Mouse (Mus musculus) thymus, postnatal 36 days (tissue): Measurements from ENCODE around the gene Styk1.
A peak's percentile ranks its signal among the peaks of the same experiment; 100 is the strongest.

Experiments
- DNase-seq, 2 experiments: peaks; one replicate each; pipeline ENCODE4 v3.0.0; 2022; ENCODE audit warnings: mixed read lengths in 2 of 2

Styk1 gene

DNA sequence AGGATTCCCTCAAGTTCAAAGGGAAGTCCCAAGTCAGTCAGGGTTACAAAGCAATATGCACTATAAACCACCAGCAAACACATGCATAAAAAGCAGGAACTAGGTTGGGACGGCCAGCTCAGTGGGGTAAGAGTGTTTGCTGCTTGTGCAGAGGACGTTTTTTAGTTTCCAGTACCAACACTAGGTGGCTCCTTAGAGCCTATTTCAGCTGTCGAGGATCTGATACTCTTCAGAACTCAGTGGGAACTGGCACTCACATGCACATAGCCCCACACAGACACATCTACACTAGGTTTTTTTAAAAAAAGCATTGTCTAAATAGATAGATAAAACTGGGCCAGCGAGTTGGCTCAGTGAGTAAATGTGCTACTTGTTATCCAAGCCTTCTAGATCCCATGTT is 13.7 kb upstream of the Styk1 start:
- no peak for DNase-seq

DNA sequence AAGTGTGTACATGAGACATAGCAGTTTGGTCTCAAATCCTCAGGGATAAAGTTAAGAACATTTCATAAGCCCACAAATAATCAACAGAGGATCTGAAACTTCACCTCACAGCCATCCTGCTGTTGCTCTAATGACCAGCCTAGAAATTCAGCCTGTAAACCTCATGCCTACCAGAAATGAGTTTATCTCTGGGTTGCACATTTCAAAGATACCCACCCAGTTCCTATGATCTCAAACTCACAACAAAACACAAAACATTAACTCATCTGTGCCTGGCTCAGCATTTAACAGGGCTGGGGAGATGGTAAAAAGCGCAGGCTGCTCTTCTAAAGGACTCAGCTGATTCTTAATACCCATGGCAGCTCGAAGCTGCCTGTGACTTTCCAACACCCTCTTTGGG is 11.0 kb upstream of the Styk1 start:
- DNase-seq, result no peak

DNA sequence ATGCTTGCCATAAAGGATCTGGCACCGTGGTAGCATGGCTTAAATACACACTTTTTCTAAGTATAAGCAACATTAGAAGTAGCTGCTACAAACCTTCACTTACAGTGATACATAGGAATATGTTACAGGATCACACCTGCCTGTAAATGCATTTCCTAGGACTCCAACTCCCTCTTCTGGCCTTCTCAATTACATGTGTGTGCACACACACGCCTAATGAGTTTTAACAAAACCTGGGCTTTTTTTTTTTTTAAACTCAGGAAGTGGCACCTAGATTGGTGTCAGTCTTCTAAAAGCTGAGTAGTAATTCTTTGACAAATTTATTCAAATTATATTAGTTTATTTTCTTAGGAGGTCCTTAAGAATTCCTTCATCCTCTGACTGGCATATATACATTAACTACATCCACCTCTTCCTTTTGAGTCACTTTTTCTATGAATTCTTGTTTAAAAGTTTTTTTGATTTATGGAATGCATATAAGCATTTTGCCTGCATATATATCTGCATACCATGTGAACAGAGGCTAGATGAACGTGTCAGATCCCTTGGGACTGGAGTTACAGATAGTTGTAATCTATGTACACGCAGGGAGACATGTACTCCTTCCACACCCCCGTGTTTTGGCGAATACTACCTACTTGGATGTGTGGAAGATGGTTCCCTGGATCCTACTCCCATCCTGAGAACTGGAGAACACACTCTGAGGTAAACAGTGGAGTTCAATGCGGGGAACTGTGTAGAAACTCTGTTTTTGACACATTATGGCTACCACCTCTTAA is 9.8 kb upstream of the Styk1 start:
- no peak for DNase-seq

DNA sequence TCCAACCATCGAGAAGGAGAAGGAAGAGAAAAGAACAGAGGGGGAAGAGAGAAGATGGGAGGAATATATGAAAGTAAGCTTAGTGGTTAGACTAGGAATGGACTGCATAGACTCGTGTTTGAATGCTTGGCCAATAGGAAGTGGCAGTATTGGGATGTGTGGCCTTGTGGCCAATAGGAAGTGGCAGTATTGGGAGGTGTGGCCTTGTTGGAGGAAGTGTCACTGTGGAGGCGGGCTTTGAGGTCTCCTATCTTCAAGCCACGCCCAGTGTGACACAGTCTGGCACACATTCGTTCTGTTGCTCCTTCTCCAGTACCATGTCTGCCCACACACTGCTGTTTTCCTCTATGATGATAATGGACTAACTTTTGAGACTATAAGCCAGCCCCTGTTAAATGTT is 7.3 kb upstream of the Styk1 start:
- DNase-seq, result no peak

DNA sequence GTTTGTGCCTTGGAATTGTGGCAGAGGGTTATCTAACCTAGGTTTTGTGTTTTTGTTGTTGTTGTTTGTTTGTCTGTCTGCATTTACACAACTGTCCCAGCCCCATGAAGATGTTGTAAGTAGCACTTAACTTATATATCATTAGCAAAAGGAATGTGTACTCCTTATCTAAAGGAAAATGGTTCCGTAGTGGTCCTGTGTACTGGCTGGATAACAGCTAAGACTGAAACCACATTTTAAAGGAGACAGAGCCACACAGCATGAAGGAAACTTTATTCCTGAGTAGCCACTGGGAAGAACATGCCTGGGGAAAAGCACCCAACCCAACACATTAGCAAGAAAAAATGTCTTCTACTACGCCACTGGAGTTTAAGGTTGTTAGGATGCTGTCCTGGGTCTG is 6.1 kb upstream of the Styk1 start:
- no peak for DNase-seq

DNA sequence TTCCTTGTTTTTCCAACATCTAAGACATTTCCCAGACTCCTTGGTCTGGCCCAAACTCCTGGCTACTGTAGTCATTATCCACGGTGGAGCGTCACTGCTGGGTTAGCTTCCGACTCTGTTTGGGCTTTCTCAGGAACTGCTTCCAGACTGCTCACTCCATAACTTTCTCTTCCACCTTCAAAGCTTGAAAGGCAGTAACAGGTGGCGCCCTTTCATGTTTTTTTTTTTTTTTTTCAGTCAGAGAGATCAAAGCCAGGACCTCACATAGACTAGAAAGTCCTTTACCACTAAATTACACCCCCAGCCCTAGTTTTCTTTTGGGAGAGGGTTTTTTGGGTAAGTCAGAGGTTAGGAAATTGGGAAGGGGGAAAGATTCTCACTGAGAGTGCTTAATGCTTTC is 1.5 kb upstream of the Styk1 start:
- no peak for DNase-seq

DNA sequence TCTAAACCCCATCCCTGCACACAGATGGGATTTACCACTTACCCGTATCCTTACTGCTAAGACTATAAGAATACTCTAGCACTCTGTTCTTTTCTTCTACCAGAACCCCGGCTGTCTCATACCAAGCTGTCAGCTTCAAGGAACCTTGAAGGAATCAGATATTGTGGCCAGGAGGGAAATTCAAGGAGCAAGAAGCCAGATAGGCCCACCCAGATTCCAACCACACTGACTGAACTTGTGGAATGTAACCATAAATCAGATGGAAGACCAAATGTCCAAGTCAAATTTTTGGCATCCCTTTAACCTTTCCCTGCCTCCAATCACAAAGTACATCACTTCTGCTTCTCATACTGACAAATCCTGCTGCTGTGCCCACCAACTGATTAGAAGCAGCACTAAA is 6.4 kb downstream of the Styk1 start:
- DNase-seq, result no peak

DNA sequence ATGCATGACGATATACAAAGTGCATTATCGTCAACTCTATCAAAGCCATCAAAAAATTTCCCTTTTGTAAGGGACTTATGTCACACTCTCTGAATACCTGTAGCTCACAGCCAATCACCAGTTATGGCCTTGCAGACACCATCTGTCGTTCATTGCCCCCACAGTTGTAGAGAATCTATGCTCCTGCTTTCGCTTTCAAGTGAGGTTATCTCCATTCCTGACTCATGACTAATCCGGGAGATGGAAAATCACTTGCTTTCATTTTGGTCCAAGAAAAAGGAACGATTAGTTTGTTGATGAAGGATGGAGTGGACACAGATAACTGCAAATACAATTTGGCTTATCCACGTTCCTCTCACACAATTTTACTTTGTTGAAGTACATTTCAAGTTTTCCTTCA is 9.1 kb downstream of the Styk1 start:
- no peak for DNase-seq

DNA sequence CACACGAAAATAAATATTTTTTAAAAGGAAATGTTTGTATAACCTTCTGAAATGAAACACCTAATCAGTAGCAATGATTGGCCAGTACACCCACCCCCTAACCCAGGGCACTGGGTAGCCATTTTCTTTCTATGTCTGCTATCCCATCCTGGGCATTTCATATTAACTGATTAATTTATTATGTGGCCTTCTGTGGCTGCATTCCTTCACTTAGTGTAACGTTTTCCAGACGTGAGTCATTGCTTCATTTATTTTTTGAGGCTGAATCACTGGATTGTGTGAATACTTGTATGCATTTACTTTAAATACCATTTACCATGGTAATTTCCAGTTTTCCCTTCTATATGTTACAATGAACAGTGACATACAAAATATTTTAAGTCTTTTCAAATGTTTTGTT is 13.3 kb downstream of the Styk1 start:
- no peak for DNase-seq

DNA sequence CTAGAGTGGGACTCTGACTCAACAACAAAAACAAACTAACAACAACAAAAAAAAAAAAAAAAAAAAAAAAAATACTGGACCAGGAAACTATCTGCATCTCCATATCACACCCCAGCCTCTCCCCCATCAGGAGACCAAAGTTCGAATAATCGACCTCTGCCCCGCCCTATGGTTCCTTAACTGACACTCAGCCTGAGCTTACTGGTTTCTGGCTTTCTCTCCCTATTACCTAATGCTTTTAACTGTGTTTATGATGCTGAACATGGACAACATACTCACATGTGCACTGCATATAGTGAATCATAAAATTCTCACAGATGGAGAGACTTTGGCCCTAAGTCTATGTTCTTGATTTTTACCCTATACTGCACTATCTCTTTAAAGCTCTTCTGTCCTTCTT is 14.1 kb downstream of the Styk1 start:
- no peak for DNase-seq

DNA sequence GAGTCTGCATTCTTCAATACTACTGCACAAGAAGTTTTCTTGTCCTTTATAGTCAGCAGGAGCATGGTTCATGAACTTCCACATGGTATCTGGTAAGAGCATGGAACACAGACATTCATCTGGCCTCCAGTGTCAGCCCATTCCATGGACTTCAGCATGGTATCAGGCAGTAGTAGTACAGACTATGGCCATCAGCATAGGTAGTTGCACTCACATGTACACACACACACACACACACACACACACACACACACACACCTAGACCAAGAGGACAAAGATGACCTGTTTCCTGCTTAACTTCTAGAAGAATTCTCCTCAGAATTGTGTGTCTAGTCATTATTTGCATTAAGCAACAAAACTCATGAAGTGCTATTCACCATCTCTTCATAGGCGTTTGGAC is 14.6 kb downstream of the Styk1 start:
- DNase-seq, result no peak

DNA sequence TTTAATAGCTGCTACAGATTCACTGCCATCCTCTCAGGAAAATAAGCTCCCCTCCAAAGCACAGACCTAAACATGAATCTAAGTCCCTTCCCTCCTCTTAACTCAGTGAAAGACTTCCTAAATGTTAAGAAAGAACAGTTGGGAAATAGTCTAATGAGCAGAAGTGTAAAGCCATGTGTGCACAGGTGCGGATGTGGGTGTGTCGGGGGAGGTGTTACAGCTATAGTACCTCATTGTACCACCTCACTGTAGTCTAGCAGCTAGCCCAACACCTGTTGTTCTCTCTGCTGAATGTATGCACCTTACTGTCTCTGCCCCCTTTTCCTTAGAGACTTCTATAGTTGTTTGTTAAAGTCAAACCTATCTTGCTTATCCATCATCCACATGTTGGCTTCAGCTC is 26.3 kb downstream of the Styk1 start:
- no peak for DNase-seq

DNA sequence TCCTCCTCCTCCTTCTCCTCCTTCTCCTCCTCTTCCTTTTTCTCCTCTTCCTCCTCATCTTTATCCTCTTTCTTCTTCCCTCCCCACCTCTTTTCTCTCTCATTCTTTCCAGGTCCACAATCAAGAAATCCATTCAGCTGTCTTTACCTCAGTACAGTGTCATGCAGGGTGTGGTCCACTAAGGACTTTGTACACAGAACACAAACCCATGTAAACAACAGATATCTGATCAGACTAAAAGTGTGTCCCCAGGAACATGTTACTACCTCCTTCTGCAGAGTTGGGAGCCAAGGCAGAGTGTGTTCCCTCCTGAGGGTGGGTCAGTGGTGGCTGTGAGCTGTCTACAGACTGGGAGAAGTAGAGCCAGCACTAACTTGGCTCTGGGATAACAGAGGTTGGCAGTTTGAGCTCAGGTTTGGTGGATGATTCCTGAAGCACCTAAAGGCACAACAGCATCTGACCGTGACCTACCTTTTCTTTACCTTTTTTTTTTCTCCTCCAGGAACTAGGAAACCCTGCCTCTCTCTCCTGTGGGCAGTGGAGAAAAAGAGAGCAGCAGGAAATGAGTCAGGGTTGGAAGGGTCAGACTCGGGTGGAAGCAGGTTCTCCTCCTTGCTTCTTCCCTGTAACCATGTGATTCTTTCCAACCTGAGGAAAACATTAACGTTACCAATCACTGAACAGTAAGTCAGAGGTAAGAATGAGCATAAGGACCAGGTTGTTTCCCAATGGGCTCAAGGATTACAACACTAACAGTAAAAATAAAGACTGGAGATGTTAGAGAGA is 31.4 kb downstream of the Styk1 start:
- no peak for DNase-seq

DNA sequence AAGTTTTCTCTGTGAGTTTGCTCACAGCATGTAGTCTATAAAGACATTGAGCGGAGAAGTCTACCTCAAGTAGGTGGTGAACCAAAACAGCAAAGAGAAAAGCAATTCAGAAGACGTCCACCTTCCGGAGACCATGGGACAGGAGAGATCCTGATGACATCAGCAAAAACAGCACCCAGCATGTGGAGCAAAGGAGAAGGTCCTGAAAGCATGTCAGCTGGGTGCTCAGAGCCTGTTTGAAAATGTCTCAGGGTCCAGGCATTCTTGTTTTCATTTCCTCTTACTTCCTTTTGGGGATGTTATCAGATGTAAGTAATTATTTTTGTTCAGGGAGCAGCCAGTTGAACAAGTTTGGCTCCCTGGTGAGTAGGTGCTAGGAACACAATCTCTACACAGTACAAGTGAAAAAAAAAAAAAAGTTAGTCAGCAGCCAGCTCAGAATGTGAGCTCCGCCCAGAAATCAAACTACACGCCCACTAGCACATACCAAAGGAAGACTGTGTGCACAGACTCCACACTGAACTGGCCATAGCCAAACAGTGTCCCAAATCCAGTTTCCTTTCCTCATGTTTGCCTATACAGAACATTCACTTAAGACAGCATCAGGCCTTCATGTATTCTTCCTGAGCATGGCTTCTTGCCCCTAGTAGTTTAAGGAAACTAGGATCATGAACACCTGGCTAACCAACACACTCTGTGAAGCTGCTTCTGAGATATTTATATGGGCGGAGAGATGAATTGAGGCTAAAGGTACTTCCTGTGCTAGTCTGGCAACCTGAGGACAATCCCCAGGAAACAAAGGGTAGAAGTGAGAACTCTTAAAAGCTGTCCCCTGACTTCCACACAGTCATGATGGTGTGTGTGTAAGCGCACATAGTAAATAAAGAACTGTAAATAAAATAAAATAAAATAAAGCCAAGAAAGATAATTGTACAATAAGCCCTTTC is 37.0 kb downstream of the Styk1 start:
- no peak for DNase-seq

DNA sequence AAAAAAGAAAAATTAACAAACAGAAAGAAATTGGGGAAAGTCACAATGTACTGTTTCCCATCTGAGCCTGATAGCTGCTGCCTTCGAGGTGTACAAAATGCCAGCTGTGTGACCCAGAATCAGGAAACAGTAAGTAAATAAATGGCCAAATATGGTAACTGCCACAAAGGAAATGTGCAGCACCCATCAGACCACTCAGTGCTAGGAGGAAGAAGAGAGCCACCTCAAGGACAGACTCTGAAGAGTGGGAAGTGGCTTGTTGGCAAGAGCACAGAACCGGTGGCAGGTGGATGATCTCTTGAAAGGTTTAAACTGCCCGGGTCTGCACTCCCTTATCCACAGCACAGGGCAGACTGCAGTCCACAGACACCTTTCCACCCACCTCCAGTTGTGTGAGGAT is 45.4 kb downstream of the Styk1 start:
- DNase-seq, result no peak

DNA sequence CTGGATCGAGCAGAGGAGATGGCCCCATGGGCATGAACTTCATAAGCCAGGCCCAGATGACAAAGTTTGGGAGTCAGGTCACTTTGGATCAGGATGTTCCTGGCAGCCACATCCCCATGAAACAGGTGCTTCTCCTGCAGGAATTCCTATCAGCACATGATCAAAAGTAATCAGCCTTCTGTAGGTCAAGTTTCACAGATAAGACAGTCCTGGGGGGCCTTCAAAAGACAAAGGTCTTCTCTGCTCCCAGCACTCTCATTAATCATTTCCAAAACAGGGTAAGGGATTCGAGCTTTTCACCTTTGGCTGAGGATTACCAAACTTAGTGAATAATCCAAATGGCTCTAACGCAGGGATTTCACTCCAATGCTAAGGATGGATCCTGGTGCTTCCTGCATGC is 48.6 kb downstream of the Styk1 start:
- no peak for DNase-seq

DNA sequence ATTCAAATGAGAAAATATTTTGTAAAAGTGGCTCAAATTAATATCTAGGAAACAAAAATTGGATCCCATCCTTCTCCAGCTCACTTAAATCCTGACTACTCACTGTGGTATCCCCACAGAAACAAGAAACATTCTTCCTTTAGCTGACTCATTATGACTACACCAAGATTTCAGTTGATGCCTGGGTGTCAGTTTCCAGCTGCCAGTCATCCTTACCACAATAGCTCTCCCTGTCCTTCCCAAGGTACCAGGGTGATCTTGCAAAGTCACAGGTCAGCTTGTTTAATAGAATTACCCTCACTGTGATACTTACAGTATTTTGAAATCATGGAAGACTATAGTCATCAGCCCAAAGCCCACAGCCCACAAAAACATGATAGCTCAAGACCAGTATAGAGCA is 54.9 kb downstream of the Styk1 start:
- DNase-seq, result no peak

DNA sequence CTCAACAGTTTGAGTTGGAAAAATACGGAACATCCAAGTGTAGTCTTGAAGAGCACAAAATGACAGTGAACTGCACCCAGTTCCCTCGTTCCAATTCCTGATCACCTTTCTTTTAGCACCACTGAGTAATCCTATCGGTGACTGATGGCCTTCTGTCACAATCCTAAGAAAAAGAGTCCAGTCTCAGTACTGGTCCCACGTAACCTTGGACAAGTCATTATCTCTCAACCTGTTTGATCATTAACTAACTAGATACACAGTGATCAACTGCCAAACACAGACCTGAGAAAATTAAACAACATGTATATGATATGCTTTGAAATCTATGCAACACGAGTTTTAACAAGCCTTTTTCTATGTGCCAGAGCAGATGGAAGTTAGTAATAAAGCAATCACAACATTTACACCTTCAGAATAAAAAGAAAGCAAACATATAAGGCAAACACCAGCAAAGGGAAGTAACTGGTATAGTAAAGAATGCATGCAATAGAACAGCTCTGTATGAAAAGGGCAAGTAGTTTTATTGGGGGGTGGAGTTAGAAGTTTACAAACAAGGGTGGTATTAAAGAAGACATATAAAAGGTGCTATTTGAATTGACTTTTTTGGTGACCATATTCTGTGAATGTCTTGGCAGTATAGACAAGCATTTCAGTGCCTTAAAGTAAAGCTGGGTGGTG is 58.8 kb downstream of the Styk1 start:
- no peak for DNase-seq

DNA sequence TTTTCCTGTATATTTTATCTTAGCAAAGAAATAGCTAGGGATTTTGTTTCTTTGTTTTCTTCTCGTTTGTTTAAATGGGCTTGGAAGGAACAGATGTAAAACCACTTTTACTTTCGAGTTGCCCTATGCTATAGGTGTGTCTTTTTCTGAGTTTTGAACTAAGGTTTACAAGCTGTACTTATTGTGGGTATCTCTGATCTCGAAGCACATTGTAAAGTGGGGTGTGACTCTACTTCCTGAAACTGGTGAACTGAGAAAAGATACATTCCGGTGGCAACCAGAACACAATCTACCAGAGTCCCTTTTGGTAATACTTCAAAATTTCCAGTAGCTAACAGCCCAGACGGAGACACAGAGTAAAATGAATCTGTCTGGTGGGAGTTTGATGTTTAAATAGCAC is 59.5 kb downstream of the Styk1 start:
- DNase-seq, result no peak

DNA sequence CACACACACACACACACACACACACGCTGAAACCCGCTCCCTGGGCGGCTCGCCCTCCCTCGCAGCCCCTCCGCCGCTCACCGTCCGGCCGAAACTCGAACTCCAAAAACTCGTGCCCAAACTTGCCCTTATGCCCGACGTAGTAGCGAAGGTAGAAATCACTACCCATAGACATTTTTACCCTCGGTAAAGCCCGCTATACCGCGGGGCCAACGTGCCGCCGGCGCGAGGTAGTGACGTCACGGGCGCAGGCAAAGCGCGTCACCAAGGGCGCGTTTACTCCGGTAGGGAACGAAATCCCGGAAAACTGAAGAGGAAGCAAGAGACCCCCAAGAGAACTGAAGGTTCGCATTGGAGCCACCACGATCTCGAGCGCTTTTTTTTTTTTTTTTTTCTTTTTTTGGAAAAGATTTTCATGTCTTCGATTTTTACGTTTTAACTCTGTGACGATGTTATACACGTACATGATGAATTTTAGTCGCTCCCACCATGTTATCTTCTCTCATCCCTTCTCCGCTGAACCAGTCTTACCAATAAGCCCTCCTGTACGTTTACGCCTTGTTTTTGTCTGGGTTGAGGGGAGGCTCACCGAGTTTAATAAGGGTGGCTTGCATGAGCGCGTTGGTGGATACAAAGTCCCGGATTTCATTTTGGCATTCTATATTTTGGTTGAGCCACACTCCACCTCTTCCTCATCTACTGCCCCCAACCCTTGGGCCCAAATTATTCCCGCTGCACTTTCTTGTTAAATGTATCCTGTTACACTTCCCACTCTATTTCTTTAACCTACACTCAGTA is 60.2 kb downstream of the Styk1 start, which contains the start of gene Magohb:
Gene Magohb, minus strand, starts transcription at position 254 of the 798 bp plus-strand sequence.
- DNase-seq, result peak; percentile 81 to 85

DNA sequence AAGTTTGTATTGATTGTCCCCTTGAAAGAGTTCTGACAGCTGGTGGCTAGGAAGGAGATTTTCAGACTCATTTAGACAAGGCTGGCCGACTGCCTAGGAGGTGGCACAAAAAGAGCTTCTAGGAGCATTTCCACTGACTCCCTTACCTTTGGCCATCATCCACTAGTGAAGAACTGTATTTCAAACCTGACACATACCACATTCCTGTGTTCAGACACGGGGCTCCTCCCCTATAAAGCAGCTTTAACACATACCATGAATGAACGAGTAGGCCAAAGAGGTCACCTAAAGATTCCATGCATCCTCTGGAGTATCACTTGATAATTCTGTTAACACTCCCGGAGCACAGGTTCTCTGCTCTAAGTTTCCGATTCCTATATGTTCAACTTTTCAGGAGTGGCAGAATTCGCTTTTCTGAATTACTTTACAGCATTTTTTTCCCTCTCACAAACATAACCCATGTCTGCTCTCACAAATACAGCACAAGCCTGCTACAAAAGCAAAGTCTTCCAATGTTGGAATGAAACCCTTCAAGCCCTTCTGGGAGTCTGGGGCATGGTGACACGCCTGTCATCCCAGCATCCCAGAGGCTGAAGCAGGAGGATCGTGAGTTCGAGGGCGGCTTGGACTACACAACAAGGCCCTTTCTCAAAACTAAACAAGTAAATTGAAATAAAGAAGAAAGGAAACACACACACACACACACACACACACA is 61.0 kb downstream of the Styk1 start:
- DNase-seq, result no peak
